Mouse (Mus musculus): ENCODE measurements around the gene Tmeff1. TPM values are rescaled to one million over a fixed set of nuclear protein-coding genes. Genes with fewer than 3 reads are reported as not detected.
A peak's percentile ranks its signal among the peaks of the same experiment; 100 is the strongest.

The Tmeff1 gene
- polyA plus RNA-seq (2014; fragmentation: Nextera tagmentation; extraction: Ambion mirVana): 147 and 161 TPM in 2 replicates

DNA sequence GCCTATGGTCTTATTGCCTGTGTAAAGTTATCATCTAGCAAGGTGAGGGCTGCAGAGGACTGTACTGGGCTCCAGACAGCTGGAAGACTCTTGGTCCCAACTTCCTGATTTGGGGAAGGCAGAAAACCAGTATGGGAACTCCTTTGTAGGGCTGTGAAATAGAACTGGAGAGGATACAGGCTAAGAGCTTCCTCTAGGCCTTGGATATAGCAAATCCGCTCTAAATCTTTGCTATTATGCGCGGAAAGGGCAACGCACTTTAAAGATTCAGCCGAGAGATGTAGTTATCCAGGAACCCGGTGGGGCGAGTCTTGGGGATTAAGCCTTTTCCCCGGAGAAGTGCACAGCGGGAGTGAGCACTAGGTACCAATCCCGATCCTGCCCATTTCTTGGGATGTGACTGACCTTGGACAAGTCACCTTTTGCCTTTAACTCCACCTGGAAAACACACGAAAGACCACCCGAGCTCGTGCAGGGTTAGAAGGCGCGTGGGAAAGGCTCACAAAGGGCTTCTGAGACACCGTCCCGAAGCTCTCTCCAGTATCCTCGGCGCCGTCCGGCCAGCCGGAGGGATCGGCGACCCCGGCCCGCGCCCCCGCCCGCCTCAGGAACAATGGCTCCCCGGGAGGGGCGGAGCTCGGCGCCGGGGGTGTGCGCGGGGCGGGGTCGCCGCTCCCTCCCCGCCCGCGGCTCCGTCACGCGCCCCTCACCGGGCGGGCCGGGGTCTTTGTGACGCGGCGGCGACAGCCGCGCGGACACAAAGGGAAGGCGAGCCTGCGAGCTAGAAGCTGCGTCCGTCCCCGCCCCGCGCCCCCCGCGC, at the start of gene Tmeff1:
TSS of gene Tmeff1 (plus strand) at position 754 of the 820 bp plus-strand sequence.
- Histone ChIP-seq H3K4me1 (ENCODE audit: control insufficient read depth, insufficient read depth, low read length) (no peaks in the 10 kb centered on the region), H3K9me3 (replicated peaks; ENCODE audit: control insufficient read depth, low read length) (no peaks in the 10 kb centered on the region), H3K4me2 (ENCODE audit: low read depth, low read length) (peak within 1 kb of the TSS; percentile 81), H3K27ac (replicated peaks; ENCODE audit: low read depth, low read length) (peak within 1 kb of the TSS; percentile 95), H3K4me3 (ENCODE audit: low read depth, low read length) (peak within 1 kb of the TSS; percentile 94), H3K27me3 (ENCODE audit: control insufficient read depth, insufficient read depth, low read length) (no peaks in the 10 kb centered on the region), H3K9ac (replicated peaks; ENCODE audit: low read length) (peak within 1 kb of the TSS; percentile 99), H3K36me3 (replicated peaks; ENCODE audit: control insufficient read depth, insufficient read depth, low read depth, low read length) (no peaks in the 10 kb centered on the region)
- DNase-seq (ENCODE audit: low spot score) (peak; percentile 85), ATAC-seq (replicated peaks; ENCODE audit: insufficient number of reproducible peaks, low FRiP score, low TSS enrichment, low read depth) (peak; percentile 83)
- WGBS: under 1% methylated on average over 40 of the region's 64 CpGs

DNA sequence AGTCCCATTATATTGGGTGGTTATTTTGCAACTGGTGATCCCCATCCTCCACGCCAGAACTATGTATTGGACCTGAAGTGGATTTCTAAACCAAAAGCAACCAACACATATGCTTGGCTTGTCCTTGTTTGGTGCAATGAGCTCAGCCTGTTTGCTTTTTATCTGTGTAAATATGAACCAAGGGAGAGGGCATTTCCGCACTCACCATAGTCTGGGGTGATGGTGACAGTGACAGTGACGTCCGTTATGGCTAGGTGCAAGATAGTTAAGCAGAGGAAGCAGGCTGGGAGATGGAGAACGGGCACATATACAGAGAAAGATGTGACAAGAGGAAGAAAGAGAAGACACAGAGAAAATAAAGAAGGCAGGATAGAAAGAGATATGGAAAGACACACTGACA, 48.7 kb upstream of the Tmeff1 start:
- DNase-seq (ENCODE audit: low spot score): no peak
- Histone ChIP-seq H3K9ac (replicated peaks; ENCODE audit: low read length) (no peak overlapping the region), H3K27me3 (ENCODE audit: control insufficient read depth, insufficient read depth, low read length) (no peaks in the 10 kb centered on the region), H3K4me3 (ENCODE audit: low read depth, low read length) (no peak overlapping the region), H3K4me2 (ENCODE audit: low read depth, low read length) (no peak overlapping the region), H3K9me3 (replicated peaks; ENCODE audit: control insufficient read depth, low read length) (no peaks in the 10 kb centered on the region), H3K36me3 (replicated peaks; ENCODE audit: control insufficient read depth, insufficient read depth, low read depth, low read length) (no peaks in the 10 kb centered on the region), H3K27ac (replicated peaks; ENCODE audit: low read depth, low read length) (no peak overlapping the region), H3K4me1 (ENCODE audit: control insufficient read depth, insufficient read depth, low read length) (no peaks in the 10 kb centered on the region; the same call in 1 of the 2 replicates)
- WGBS: 80% methylated on average over 5 of the region's 5 CpGs
- ATAC-seq (replicated peaks; ENCODE audit: insufficient number of reproducible peaks, low FRiP score, low TSS enrichment, low read depth): no peak

DNA sequence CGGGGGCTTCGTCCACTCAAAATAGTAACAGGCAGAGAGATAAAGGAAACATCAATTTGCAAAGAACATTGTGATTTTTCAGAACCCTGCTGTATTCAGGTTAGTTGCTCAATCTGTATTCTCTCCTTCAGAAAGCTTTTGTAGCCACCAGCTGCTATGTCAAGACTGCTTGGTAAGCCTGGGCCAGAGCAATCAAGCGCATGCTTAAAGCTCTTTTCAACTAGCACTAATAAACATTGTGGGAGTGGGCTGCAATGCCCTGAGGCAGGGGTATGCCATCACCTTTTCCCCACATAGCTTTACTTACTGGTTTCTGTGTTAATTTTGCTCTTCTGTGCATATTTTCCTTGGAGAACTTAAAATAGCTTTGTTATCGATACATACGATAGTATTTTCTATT, 48.0 kb upstream of the Tmeff1 start:
- 83% methylated on average over 5 of the region's 5 CpGs for WGBS
- H3K9ac ChIP-seq (replicated peaks; ENCODE audit: low read length): no peak overlapping the region
- H3K27me3 ChIP-seq (ENCODE audit: control insufficient read depth, insufficient read depth, low read length): no peaks in the 10 kb centered on the region
- H3K36me3 ChIP-seq (replicated peaks; ENCODE audit: control insufficient read depth, insufficient read depth, low read depth, low read length): no peaks in the 10 kb centered on the region
- no peaks in the 10 kb centered on the region; the same call in none of the 2 replicates for H3K4me1 ChIP-seq (ENCODE audit: control insufficient read depth, insufficient read depth, low read length)
- H3K4me2 ChIP-seq (ENCODE audit: low read depth, low read length): no peak overlapping the region
- H3K27ac ChIP-seq (replicated peaks; ENCODE audit: low read depth, low read length): no peak overlapping the region
- H3K4me3 ChIP-seq (ENCODE audit: low read depth, low read length): no peak overlapping the region
- H3K9me3 ChIP-seq (replicated peaks; ENCODE audit: control insufficient read depth, low read length): no peaks in the 10 kb centered on the region
- DNase-seq (ENCODE audit: low spot score): no peak
- no peak for ATAC-seq (replicated peaks; ENCODE audit: insufficient number of reproducible peaks, low FRiP score, low TSS enrichment, low read depth)

DNA sequence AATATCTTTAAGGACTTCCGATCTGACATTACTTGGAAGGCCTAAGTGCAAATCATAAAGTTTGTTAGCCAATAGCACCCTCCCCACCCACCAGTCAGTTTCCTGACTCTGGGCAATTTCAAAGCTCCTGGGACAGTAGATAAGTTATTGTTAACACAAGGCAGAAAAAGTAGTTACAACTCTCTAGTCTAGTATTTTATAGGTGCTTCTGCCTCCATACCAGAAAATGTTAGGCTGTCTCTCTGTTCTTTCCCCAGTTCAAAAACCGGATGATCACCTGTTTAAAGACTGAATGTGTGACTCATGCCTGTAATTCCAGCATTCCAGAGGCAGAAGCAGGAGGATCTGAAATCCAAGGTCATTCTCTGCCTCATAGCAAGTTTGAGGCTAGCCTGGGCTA, 46.4 kb upstream of the Tmeff1 start:
- Histone ChIP-seq H3K36me3 (replicated peaks; ENCODE audit: control insufficient read depth, insufficient read depth, low read depth, low read length) (no peaks in the 10 kb centered on the region), H3K4me2 (ENCODE audit: low read depth, low read length) (no peak overlapping the region), H3K27me3 (ENCODE audit: control insufficient read depth, insufficient read depth, low read length) (no peaks in the 10 kb centered on the region), H3K27ac (replicated peaks; ENCODE audit: low read depth, low read length) (no peak overlapping the region), H3K9ac (replicated peaks; ENCODE audit: low read length) (no peak overlapping the region), H3K4me1 (ENCODE audit: control insufficient read depth, insufficient read depth, low read length) (no peaks in the 10 kb centered on the region; the same call in none of the 2 replicates), H3K9me3 (replicated peaks; ENCODE audit: control insufficient read depth, low read length) (no peaks in the 10 kb centered on the region), H3K4me3 (ENCODE audit: low read depth, low read length) (no peak overlapping the region)
- DNase-seq (ENCODE audit: low spot score) (no peak), ATAC-seq (replicated peaks; ENCODE audit: insufficient number of reproducible peaks, low FRiP score, low TSS enrichment, low read depth) (no peak)
- 88% methylated on average over 2 of the region's 2 CpGs for WGBS

DNA sequence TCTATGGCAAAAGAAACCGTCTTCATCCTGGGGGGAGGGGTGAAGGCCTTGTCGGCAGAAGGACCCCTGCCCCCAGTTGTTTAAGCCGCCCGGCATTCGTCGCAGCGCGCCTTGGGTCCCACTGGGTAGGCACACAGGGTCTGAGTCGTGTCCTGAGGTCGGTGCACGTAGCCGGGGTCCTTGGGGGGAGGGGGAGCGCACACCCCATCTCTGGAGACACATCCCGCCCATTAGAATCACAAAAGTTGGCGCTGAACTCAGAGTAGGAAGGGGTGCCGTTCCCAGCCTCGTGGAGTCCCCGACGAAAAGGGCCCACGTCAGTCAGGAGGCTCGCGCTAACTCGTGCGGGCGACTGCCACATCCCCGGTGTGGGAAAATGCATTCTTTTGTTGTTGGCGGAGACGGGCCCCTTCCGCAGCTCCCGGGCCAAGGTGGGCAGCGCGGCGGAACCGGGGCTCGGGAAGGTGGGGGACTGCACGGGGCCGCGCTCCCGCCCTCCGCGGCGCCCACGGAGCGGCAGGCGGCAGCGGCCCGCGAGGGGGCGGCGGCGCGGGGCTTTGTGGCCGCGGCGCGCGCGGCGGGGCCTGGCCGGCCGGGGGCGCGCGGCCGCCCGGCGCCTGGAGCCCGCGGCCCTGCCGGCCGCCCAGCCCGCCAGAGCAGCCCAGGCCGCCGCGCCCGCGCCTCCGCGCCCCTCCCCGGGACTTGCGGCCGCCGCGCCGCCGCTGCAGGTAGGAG, 45.0 kb upstream of the Tmeff1 start, which contains the start of gene Msantd3:
TSS of gene Msantd3 (plus strand) at position 95 of the 735 bp plus-strand sequence.
- peak; percentile 74 for DNase-seq (ENCODE audit: low spot score)
- peak within 1 kb of the TSS; percentile 99 for H3K9ac ChIP-seq (replicated peaks; ENCODE audit: low read length)
- H3K4me1 ChIP-seq (ENCODE audit: control insufficient read depth, insufficient read depth, low read length): no peaks in the 10 kb centered on the region; the same call in none of the 2 replicates
- H3K27me3 ChIP-seq (ENCODE audit: control insufficient read depth, insufficient read depth, low read length): no peaks in the 10 kb centered on the region
- no peaks in the 10 kb centered on the region for H3K9me3 ChIP-seq (replicated peaks; ENCODE audit: control insufficient read depth, low read length)
- H3K4me2 ChIP-seq (ENCODE audit: low read depth, low read length): peak within 1 kb of the TSS; percentile 79
- under 1% methylated on average over 58 of the region's 86 CpGs for WGBS
- peak; percentile 81 for ATAC-seq (replicated peaks; ENCODE audit: insufficient number of reproducible peaks, low FRiP score, low TSS enrichment, low read depth)
- peak within 1 kb of the TSS; percentile 87 for H3K4me3 ChIP-seq (ENCODE audit: low read depth, low read length)
- H3K36me3 ChIP-seq (replicated peaks; ENCODE audit: control insufficient read depth, insufficient read depth, low read depth, low read length): no peaks in the 10 kb centered on the region
- H3K27ac ChIP-seq (replicated peaks; ENCODE audit: low read depth, low read length): peak within 1 kb of the TSS; percentile 90

DNA sequence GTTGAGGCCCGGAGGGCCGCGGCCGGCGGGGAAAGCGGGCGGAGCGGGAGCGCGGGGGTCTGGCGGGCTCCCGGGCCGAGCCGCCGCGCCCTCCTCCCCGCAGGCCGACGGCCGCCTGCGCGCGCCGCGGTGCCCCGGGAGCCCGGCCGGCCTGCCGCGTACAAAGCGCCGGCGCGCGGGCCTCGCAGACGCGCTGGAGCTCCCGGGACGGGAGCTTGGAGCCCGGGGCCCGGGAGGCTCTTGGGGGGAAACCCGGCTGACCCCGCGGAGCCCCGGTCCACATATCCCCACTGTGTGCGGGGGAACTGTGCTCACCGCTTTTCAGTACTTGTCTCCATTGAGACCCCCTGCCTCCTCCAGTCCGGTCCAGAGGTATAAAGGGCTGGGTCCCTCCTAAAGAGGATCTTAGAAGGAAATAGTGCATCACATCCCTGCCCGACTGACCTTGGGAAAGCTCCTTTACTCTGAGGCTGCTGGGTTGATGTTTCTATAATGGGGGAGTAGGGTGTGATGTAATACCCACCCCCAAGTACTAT, 44.3 kb upstream of the Tmeff1 start:
- Histone ChIP-seq H3K36me3 (replicated peaks; ENCODE audit: control insufficient read depth, insufficient read depth, low read depth, low read length) (no peaks in the 10 kb centered on the region), H3K4me3 (ENCODE audit: low read depth, low read length) (peak overlapping the region; percentile 87), H3K9me3 (replicated peaks; ENCODE audit: control insufficient read depth, low read length) (no peaks in the 10 kb centered on the region), H3K27me3 (ENCODE audit: control insufficient read depth, insufficient read depth, low read length) (no peaks in the 10 kb centered on the region), H3K4me1 (ENCODE audit: control insufficient read depth, insufficient read depth, low read length) (no peaks in the 10 kb centered on the region; the same call in none of the 2 replicates), H3K4me2 (ENCODE audit: low read depth, low read length) (peak overlapping the region; percentile 79), H3K9ac (replicated peaks; ENCODE audit: low read length) (peak overlapping the region; percentile 99), H3K27ac (replicated peaks; ENCODE audit: low read depth, low read length) (peak overlapping the region; percentile 90)
- ATAC-seq (replicated peaks; ENCODE audit: insufficient number of reproducible peaks, low FRiP score, low TSS enrichment, low read depth) (peak; percentile 58; the same call in 1 of the 2 replicates), DNase-seq (ENCODE audit: low spot score) (peak; percentile 59)
- WGBS: under 1% methylated on average over 40 of the region's 50 CpGs

DNA sequence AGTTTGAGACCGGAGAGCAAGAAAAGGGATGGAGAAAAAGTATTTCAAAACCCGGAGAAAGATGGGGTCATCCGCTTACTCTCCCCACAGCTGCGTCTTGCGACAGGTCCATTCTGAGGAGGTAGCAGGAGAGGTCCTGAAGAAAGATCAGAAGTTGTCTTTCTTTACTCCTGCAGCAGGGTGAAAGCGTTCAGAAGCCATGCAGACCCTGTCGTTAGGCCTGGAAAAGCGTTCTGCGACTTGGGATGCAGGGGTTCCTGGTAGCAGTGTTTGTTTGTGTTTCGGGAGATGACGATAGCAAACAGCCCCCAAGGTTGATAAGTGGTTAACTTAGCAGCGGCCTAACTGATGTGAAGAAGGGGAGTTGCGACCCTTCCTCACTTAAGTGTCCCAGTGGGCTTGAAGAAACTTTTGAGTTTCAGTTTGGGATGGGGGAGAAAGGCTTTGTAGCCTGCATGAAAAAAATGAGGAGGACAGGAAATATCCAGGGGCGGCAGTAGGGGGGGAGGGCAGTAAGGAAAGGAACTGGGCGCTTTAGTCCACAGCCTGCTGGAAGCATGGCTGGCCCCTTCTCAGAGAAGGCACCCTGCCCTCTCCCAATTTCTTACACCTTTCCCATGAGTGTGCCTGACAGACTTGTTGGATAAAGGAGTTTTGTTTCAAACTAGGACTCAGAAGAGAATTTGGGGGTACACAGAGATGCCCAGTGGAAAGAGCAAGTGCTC, 43.3 kb upstream of the Tmeff1 start:
- peak; percentile 33 for DNase-seq (ENCODE audit: low spot score)
- 2% methylated on average over 15 of the region's 15 CpGs for WGBS
- Histone ChIP-seq H3K4me2 (ENCODE audit: low read depth, low read length) (peak overlapping the region; percentile 79), H3K36me3 (replicated peaks; ENCODE audit: control insufficient read depth, insufficient read depth, low read depth, low read length) (no peaks in the 10 kb centered on the region), H3K4me3 (ENCODE audit: low read depth, low read length) (peak overlapping the region; percentile 87), H3K27ac (replicated peaks; ENCODE audit: low read depth, low read length) (no peak overlapping the region), H3K9me3 (replicated peaks; ENCODE audit: control insufficient read depth, low read length) (no peaks in the 10 kb centered on the region), H3K9ac (replicated peaks; ENCODE audit: low read length) (peak overlapping the region; percentile 99), H3K27me3 (ENCODE audit: control insufficient read depth, insufficient read depth, low read length) (no peaks in the 10 kb centered on the region), H3K4me1 (ENCODE audit: control insufficient read depth, insufficient read depth, low read length) (peaks cover 3% of the 10 kb centered on the region)
- no peak for ATAC-seq (replicated peaks; ENCODE audit: insufficient number of reproducible peaks, low FRiP score, low TSS enrichment, low read depth)

Measured in embryonic facial prominence, embryonic 11.5 days (tissue).